Mouse (Mus musculus) telencephalon, adult 2 months (tissue): Measurements from ENCODE around the gene Ralbp1.

Experiments
- DNase-seq: peaks from one replicate; pipeline ENCODE4 v3.0.0-alpha.2; 2011; ENCODE audit warnings: low read depth, low spot score

Gene Ralbp1

DNA sequence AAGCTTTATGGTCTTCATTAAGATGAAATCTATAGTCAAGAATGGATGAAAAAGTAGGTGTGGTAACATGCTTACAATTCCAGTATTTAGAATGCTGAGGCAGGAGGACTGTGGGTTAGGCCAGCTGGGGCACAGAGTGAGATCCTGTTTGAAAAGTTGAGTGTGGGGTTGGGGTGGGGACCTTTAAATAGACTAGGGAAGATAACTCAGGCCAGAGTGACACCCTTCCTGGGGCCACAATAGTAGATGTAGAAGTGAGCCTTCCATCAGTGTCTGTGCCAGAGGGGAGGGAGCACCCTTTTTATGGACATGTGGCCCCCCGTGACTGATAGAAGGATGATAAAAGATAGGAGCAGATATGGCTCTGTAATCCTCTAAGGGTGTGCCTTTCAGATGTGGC lies 86.2 kb downstream of the Ralbp1 start:
- DNase-seq = no peak

DNA sequence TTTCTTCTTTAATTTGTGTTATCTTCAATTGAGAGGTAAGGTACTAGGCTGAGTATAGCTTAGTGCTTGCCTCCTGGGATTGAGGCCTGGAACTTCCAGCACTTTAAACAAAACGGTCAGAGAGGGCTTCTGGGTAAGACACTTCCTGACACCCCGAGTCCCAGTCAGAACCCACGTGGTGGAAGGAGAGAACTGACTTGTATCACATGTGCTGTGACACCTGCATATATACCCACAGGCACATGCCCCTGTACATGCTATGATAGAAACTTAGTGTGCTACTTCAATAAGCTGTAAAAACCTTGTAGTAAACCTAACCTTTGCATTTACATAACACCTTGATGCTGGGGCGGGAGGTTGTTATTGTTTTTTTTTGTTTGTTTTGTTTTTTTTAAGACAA lies 87.2 kb downstream of the Ralbp1 start:
- DNase-seq = no peak
